Mouse (Mus musculus): ENCODE results near the gene Fam135a.
A peak's percentile ranks its signal among the peaks of the same experiment; 100 is the strongest.

Fam135a gene

DNA sequence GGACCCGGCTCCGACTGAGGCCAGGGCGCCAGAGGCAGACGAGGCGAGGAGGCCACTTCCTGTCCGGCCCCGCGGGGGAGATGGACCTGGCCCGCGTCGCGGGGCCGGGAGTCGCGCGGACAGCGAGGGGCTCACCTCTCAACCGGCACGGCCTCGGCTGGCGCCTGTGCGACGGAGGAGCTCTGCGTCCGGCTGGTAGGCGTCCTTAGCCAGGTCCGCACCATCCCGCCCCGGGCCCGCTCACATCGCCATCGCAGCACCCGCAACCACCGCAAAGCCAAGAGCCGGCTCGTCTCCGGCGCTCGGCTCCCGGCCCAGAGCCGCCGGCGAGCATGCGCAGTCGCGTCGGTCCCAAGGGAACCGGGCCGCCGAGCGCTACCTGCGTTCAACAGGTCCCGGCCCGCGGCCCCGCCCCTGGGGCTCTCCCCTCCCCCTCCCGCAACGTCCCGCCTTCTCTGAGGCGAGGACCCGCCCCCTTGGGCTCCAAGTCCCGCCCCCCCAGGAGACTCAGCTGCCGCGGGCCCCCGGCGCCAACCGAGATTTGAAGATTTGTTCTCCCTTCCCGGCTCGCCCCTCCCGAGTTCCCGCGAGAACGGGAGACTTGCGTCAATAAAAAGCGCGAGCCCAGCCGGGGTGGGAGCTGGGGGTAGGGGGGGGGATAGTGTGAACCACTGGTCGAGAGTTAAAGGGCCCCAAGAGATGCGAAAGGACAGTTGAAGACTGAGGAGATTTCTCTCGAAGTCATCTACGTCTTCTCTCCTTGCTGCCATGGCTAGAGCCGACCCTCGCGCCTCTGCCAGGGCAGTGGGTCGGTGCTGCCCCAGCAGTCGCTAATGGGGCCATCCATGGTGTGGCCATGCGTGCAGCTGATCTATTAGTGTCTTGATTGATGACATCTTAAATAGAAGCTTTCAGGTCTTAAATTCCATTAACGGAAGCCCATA lies at the start of gene Fam135a:
Gene Fam135a, minus strand, starts transcription at position 416 of the 944 bp plus-strand sequence.
- DNase-seq: peak; percentile 74

GRCm38 (mm10) chr1:24143504-24143903 lies 43.4 kb upstream of the Fam135a start:
- DNase-seq: no peak

DNA sequence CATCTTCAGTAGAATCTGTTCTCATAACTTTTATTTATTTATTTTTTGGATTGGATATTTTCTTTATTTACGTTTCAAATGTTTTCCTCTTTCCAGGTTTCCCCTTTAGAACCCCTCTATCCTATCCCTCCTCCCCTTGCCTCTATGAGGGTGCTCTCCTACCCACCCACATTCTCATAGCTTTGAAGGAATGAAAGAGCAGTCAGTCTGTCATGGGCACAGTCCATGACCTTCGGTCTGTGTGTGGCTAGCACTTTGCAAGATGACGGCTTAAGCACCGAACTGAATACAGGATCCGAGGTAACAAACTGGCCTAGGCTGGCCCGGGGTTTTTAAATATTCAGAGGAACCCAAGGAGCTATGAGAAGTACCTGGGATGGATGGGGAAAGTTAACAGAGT lies 40.4 kb upstream of the Fam135a start:
- no peak for DNase-seq

DNA sequence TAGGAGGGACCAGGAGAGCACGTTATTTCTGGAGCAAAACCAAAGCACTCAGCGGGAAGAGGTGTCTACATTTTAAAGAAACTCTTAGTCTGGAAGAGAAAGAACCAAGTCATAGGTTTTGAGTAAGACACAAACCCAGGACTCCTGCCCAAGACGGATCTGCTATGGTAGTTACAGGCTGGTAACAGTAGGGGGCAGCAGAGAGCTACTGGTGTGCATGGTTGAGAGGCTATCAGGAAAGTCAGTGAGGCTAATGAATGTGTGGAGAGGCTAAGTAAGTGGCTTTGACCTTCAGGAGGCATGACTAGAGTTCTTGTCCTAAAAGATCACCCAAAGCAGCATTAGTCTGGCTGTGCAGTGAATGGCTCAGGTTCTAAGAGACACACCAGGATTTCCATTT lies 37.0 kb upstream of the Fam135a start:
- peak; percentile 31 for DNase-seq

GRCm38 (mm10) chr1:24134792-24135191 lies 34.7 kb upstream of the Fam135a start:
- no peak for DNase-seq

DNA sequence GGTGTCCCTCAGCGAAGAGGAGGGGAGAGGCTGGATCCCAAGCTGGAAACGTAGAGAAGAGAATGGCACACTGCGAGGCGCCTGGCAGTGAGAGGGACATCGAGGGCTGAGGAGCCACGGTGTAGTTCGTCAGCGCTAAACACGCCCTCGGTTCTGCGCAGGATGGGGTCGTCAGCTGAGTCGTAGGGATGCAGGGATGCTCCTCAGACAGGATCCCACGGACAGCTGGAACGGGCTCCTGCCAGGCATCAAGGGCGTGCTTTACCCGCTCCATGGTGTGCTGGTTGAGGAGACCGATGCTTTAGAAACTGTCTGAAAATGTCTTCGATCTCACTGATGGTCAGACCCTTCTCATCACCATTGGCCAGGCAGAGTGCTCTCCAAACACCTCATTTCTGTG lies 33.7 kb upstream of the Fam135a start:
- DNase-seq: no peak

DNA sequence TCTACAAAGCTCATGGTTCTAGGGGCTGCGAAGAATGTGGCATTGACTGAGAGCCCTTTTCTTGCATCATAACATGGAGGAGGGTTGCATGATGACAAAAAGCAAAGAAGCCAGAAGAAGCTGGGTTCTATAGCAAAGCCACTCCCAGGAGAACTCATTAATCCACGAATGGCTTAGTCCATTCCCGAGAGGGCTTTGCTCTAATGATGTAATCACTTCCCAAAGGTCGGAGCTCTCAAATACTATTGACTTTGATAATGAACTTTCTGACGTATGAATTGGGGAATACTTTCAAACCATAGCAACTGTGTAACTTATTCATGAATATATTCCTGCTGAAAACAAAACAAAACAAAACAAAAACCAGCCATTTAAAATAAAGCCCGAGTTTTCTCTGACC lies 27.7 kb upstream of the Fam135a start:
- DNase-seq: no peak

DNA sequence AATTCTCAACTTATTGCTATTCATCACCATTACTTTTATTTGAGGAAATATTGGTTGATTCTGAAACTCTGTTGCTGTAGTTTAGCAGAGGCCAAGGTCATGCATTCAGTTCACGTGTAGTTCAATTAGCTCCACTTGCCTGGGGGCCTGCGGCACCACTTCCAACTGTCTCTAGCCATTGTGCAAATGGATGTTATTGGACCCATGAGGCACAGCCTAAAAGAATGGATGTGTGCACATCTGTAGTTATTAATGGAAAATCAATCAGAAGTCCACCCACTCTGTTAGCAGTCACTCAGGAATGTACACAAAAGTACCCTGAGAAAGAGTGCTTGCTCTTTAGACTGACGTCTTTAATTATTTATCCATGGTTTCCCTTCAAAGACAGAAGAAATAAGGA lies 24.5 kb upstream of the Fam135a start:
- DNase-seq: no peak

GRCm38 (mm10) chr1:24122582-24122981 lies 22.4 kb upstream of the Fam135a start:
- DNase-seq: no peak

DNA sequence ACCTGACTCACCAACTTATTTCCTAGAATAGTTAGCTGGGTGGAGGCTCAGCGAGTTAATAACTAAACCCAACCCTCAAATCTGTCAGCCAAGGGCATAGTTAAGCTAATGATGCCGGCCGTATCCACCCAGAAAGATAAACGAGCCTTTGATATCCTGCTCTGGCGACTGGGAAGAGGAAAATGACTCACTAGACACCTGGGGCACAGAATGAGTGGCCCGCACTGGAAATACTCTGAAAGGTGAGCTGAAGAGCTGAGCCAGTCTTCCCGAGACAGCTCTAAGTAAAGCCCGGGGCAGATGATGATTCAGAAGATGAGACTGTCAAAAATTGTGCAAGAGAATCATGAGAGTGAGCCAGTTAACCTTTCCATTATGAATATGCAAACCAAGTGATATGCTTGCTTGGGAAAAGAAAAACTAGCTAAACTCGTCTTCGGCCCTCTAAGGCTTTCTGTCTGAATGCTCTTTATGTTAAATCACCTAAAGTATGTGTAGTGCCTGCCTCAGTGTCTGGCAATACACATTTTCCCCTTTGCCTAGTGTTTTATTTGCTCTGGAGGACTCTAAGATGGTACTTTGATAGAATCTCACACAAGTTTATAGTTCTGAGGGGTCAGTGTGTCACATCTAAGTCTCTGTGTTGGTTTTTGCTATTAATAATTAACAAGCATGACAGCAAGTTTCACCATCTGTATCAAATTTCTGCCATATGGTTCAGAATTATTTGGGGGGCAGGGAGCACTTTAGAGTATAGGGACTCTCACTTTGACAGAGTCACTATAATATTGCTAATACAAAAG lies 8.0 kb upstream of the Fam135a start:
- no peak for DNase-seq

DNA sequence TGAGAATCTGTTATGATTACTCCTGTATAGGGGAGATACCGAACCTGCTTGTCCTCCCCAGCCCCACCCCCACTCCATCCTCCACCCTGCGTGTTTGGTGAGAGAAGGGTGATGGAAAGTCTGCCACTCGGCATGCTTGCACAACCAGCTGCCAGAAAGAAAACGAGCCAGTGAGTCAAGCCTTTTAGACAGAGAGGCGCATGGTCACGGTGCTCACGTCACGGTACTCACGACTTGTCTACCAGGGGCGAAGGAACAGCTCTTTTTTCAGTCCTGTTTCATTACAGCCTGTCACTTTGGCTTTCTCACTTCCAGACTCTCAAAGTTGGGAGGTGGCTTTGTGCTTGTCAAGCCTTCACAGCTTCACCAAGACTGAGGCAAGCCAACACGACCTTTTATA lies 7.2 kb upstream of the Fam135a start:
- DNase-seq: no peak

DNA sequence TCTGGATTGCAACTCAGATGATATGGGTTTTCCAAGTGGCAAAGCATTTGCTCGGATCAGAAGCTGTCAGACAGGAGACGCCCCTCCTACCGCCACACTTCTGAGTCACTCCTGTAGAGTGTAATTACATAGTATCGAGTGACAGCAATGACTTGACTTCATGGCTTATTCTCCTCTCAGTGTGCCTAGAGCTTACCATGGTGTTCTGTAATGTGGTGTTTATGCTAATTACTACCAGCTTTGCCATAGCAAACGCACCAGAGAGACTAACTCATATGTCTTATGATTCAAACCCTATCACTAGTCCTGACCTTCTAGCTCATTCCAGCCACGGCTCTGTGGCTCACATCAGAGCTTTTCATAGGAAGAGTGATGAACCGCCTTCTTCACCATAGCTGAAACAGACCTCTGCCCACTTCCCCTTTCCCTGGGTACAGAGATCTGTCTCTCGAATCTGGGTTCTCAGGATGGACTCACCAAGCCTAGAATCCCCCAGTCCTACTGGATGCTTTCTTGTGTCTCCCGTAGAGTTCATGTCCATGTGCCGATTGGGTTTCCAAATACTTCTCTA lies 2.5 kb upstream of the Fam135a start:
- DNase-seq: no peak

GRCm38 (mm10) chr1:24100870-24101358 lies 773 bp upstream of the Fam135a start:
- peak; percentile 4 for DNase-seq

DNA sequence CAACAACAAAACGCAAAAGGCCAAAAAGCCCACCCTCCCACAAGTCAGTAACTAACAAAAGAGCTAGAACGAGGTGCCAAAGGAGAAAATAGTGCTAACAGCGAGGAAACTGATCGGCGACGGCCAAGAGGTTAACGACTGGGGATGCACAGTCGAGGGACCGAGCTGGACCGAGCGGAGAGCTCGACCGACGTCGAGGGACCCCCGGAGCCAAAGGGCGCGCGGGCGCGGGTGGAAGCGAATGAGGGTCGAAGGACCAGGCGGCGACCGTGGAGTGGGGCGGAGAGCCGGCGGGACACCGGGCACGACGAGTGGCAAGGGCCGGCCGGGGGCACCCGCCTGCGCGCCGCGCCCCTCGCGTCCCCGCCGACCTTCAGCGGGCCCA lies 608 bp downstream of the Fam135a start:
- DNase-seq: peak; percentile 26

DNA sequence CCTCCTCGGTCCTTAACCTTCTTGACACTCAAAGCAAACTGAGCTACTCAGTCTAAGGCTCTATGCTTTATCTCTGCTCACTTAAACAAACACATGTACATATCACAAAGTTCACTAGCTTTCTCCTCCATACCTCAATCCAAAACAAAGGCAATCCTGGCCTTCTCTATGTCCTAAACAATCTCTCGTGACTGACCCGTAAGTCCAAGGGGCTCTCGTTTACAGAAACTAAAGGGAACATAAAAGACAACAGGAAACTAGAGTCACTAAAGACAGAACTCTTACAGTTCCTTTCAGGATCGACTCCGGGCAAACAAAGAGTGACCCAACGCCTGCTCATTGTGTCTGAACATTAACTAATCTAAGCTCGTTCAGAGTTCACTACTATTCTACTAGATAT lies 2.6 kb downstream of the Fam135a start:
- no peak for DNase-seq

- no peak for DNase-seq
Measured at GRCm38 (mm10) chr1:24092414-24092813, 7.7 kb downstream of the Fam135a start.

DNA sequence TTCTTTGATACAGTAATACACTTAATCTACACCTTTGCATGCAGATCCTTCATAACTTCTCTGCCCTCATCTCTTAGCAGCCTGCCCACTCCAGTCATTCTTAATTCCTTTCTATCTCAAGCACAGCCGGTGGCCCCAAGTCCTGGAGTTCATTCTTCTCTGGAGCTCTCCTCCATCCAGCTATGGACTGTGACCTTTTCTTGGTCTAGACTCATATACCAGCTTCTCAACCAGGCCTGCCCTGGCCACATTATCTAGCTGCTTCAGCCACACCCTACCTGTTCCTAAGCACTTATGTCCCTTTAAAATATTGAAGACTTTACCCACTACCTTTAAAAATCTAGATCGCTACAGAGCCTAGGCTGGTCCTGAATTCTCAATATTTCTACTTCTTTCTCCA lies 9.5 kb downstream of the Fam135a start:
- no peak for DNase-seq

DNA sequence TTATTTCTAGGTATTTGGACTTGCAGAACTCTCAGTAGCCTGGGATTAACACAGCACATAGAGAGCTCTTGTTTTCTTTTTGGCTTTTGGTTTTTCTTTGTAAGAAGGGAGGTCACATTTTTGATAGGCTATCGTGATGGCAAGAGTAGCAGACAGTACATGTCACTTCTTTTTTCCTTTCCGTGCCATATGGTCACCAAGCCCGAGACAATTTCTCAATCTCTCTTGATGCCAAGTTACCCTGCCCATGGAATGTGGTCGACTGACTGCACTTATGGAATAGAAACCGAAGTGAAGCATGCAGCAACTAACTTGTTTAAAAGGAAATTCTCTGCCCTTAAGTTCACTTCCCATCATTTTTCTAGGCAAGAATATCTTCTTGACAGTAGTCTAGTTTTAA lies 10.0 kb downstream of the Fam135a start:
- DNase-seq: no peak

GRCm38 (mm10) chr1:24086176-24086575 lies 14.0 kb downstream of the Fam135a start:
- DNase-seq: no peak

GRCm38 (mm10) chr1:24074396-24074795 lies 25.7 kb downstream of the Fam135a start:
- DNase-seq: no peak

- no peak for DNase-seq
Measured at GRCm38 (mm10) chr1:24073386-24074248, 26.5 kb downstream of the Fam135a start.

GRCm38 (mm10) chr1:24068830-24069229 lies 31.3 kb downstream of the Fam135a start:
- no peak for DNase-seq

All from thymus, postnatal 14 days (tissue).